Mouse (Mus musculus): ENCODE data around the gene Ffar1.

- TF ChIP-seq POLR2A (IDR thresholded peaks at IDR 0.05; ENCODE audit: low read depth, low read length) (no peak), CTCF (IDR thresholded peaks at IDR 0.05; ENCODE audit: extremely low read depth, insufficient read depth, insufficient read length, insufficient replicate concordance) (no peak)
Measured at GRCm38 (mm10) chr7:30842092-30842491, 19.3 kb downstream of the Ffar1 start.

Measured in spleen, adult 2 months (tissue).